Mouse (Mus musculus) forebrain, embryonic 14.5 days (tissue): ENCODE results near the gene Fto. TPM values are rescaled to one million over a fixed set of nuclear protein-coding genes. Genes with fewer than 3 reads are reported as not detected.

Source experiments
- ATAC-seq: fragments of 200-750 bp; cut with Nextera tagmentation; 2 replicates; pipeline ENCODE4 v1.8.0; 2017; ENCODE audit warnings: mild to moderate bottlenecking, moderate library complexity
- DNase-seq: peaks from one replicate; pipeline ENCODE4 v3.0.0-alpha.2; 2015; ENCODE audit warnings: low spot score
- H3K27ac ChIP-seq: fragments of 300-500 bp; sonication (generic); 2 replicates; pipeline ENCODE4 v1.5.1; 2014; ENCODE audit warnings: low read depth, mild to moderate bottlenecking, control low read depth, low read length, moderate library complexity
- H3K27me3 ChIP-seq: fragments of 300-500 bp; sonication (generic); replicated peaks from 2 replicates; pipeline ENCODE4 v1.6.1; 2014; ENCODE audit warnings: low read length, control low read depth, mixed read lengths; ENCODE audit not compliant: control insufficient read depth, insufficient read depth
- H3K36me3 ChIP-seq: fragments of 300-500 bp; sonication (generic); 2 replicates; pipeline ENCODE4 v1.6.1; 2014; ENCODE audit warnings: low read length, control low read depth; ENCODE audit not compliant: control insufficient read depth, insufficient read depth
- H3K4me1 ChIP-seq: fragments of 300-500 bp; sonication (generic); 2 replicates; pipeline ENCODE4 v1.6.1; 2014; ENCODE audit warnings: antibody characterized with exemption, low read length, control low read depth; ENCODE audit not compliant: control insufficient read depth, insufficient read depth
- H3K4me2 ChIP-seq: fragments of 300-500 bp; sonication (generic); 2 replicates; pipeline ENCODE4 v1.6.1; 2014; ENCODE audit warnings: mild to moderate bottlenecking, control low read depth, low read length
- H3K4me3 ChIP-seq: fragments of 300-500 bp; sonication (generic); 2 replicates; pipeline ENCODE4 v1.5.1; 2014; ENCODE audit warnings: low read depth, low read length, control low read depth
- H3K9ac ChIP-seq: fragments of 300-500 bp; sonication (generic); 2 replicates; pipeline ENCODE4 v1.6.1; 2014; ENCODE audit warnings: mild to moderate bottlenecking, low read length, control low read depth, moderate library complexity
- H3K9me3 ChIP-seq: fragments of 300-500 bp; sonication (generic); replicated peaks from 2 replicates; pipeline ENCODE4 v1.6.1; 2016; ENCODE audit warnings: low read length, control low read depth, mixed read lengths; ENCODE audit not compliant: control insufficient read depth
- WGBS: fragments of 180-500 bp; shearing (Covaris S2); extraction: QIAGEN DNeasy Blood & Tissue Kit; methylation state at CpG from one replicate; pipeline ENCODE4 v1.1.7; 2014; 5-methylcytosine and 5-hydroxymethylcytosine counted together
- polyA plus RNA-seq: library from polyadenylated mRNA; unstranded; fragments of >200 nt; fragmentation: Nextera tagmentation; extraction: Ambion mirVana; gene quantifications from 2 replicates; pipeline ENCODE4 v1.2.1, GENCODE M21; 2014

Gene Fto
- polyA plus RNA-seq, 1 experiment from 2014 or later = 103 TPM

DNA sequence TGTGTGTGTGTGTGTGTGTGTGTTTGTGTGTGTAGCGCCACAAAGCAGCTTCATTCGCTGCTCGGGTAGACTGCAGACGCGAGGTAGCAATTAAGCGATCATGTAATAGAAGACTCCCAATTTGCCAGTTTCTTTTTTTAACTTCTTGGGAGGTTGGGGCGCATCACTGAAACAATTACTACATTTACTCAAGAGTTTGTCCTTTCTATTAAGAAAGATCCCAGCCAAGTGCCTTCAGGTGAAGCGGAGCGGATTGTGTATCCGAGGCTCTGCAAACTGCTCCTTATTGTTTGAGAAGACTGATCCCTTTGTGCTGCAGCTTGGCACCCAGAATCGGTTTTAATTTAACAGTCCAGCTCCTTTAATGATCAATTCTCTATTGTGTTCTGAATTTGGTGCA, 70.5 kb downstream of the Fto start:
- Histone ChIP-seq H3K9ac (no peak overlapping the region), H3K4me1 (peaks cover 22% of the 10 kb centered on the region), H3K4me2 (0 out of 2 replicates have a peak overlapping the region, but pooled peaks have one; percentile 9), H3K36me3 (no peaks in the 10 kb centered on the region), H3K27me3 (no peaks in the 10 kb centered on the region; the same call in 1 of the 2 replicates), H3K4me3 (no peak overlapping the region), H3K27ac (no peak overlapping the region), H3K9me3 (no peaks in the 10 kb centered on the region)
- ATAC-seq (0 out of 2 replicates have a peak, but pooled peaks have one; percentile 27), DNase-seq (peak; percentile 78)
- WGBS = 8% methylated on average over 11 of the region's 11 CpGs

DNA sequence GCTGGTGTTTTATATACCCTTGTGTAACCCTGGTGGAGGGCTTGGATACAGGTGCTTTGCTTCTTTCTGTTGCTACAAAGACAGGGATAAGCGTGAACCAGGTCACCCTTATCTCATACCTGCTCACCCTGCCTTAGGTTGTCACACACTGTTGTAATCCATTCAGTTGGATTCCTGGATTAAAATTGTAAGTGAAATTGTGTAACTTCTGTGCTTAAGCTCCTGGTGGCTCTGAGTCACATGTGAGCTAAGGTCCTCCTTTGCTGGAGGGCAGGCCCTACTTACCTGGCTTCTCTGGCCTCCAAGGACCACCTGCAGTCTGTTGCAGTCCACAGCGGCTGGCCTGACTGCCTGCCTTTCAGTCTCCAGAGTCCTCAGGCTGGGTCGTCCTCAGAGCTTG, 71.1 kb downstream of the Fto start:
- DNase-seq (no peak), ATAC-seq (0 out of 2 replicates have a peak, but pooled peaks have one; percentile 7)
- H3K9me3 ChIP-seq = no peaks in the 10 kb centered on the region
- no peak overlapping the region for H3K4me3 ChIP-seq
- H3K4me1 ChIP-seq = peaks cover 22% of the 10 kb centered on the region
- H3K4me2 ChIP-seq = no peak overlapping the region
- H3K36me3 ChIP-seq = no peaks in the 10 kb centered on the region
- no peaks in the 10 kb centered on the region; the same call in 1 of the 2 replicates for H3K27me3 ChIP-seq
- 53% methylated on average over 3 of the region's 3 CpGs for WGBS
- no peak overlapping the region for H3K9ac ChIP-seq
- H3K27ac ChIP-seq = no peak overlapping the region

DNA sequence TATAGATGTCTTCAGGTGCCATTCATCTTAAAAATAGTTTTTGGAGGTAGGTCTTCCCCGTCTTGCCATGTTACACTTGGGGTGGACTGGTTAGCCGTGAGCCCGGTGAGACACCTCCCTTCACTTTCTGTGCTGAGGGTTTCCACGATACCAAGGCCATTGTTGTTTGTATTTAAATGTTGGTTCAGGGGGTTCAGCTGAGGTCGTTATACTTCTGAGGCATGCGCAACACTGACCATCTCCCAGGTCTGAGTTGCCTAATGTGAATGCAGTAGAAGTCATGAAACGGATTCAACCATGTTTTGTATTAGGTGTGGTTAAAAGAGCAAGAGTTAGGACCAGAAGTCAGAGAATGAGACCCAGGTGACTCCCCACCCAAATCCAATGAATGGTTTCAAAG, 72.5 kb downstream of the Fto start:
- Histone ChIP-seq H3K9ac (no peak overlapping the region), H3K4me1 (peaks cover 27% of the 10 kb centered on the region), H3K27me3 (no peaks in the 10 kb centered on the region; the same call in 1 of the 2 replicates), H3K4me3 (no peak overlapping the region), H3K4me2 (no peak overlapping the region), H3K27ac (no peak overlapping the region), H3K9me3 (no peaks in the 10 kb centered on the region), H3K36me3 (no peaks in the 10 kb centered on the region)
- ATAC-seq (no peak), DNase-seq (no peak)
- WGBS = 90% methylated on average over 7 of the region's 7 CpGs

DNA sequence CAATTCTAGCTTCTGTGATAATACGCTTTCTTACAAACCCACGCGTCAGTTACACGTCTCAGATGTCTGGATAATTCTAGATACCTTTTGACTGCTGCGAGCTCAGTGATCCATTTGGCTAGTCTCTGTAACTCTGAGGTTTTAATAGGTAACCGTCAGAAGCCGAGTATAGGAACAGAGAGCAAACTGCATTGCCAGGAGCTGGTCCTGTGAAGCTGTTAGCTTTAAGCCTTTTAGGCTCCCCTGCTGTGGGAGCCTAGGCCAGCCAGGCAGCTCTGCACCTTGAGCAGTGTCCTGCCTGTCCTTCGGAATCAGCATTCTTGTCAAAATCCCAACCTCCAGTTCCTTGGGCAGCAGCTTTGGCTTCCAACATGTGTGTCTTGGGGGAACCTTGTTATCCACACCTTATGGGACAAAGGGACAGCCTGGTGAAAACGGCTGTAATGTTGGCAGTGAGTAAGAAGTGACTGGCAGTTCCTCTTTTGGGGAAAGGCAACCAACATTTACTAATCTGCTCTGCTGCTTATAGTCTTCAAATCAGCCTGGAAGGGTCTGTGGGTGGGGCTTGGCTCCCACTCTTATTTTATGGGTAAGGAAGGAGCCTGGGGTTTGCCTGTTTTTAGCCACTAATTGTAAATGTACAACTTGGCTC, 77.2 kb downstream of the Fto start:
- H3K4me1 ChIP-seq = peaks cover 8% of the 10 kb centered on the region
- no peaks in the 10 kb centered on the region for H3K36me3 ChIP-seq
- no peak overlapping the region for H3K4me3 ChIP-seq
- H3K9me3 ChIP-seq = no peaks in the 10 kb centered on the region
- H3K9ac ChIP-seq = no peak overlapping the region
- no peak for DNase-seq
- 59% methylated on average over 9 of the region's 9 CpGs for WGBS
- no peaks in the 10 kb centered on the region for H3K27me3 ChIP-seq
- no peak overlapping the region for H3K27ac ChIP-seq
- H3K4me2 ChIP-seq = no peak overlapping the region
- no peak for ATAC-seq

DNA sequence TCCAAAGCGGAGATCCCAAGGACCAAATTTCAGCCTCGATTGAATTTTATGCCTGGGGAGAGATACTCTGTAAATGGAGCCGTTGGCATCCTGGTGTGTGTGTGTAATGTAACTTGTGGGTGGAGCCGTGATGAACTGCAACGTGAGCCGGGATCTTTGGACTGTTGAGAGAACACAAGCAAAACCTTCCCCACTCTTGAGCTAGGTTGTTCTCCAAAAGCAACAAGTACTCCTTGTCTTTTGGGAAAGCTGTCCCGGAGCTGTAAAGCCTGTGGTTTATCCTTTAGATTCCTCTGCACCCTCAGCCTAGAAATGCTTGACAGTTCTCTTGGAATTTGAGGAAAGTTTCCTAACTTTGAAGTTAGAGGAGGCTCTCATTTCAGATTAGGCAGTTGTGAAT, 78.9 kb downstream of the Fto start:
- H3K36me3 ChIP-seq = no peaks in the 10 kb centered on the region
- DNase-seq (no peak), ATAC-seq (no peak)
- WGBS = 72% methylated on average over 7 of the region's 7 CpGs
- no peak overlapping the region for H3K4me3 ChIP-seq
- H3K4me2 ChIP-seq = no peak overlapping the region
- H3K4me1 ChIP-seq = peaks cover 8% of the 10 kb centered on the region
- H3K9ac ChIP-seq = no peak overlapping the region
- H3K27ac ChIP-seq = no peak overlapping the region
- no peaks in the 10 kb centered on the region for H3K9me3 ChIP-seq
- no peaks in the 10 kb centered on the region for H3K27me3 ChIP-seq

DNA sequence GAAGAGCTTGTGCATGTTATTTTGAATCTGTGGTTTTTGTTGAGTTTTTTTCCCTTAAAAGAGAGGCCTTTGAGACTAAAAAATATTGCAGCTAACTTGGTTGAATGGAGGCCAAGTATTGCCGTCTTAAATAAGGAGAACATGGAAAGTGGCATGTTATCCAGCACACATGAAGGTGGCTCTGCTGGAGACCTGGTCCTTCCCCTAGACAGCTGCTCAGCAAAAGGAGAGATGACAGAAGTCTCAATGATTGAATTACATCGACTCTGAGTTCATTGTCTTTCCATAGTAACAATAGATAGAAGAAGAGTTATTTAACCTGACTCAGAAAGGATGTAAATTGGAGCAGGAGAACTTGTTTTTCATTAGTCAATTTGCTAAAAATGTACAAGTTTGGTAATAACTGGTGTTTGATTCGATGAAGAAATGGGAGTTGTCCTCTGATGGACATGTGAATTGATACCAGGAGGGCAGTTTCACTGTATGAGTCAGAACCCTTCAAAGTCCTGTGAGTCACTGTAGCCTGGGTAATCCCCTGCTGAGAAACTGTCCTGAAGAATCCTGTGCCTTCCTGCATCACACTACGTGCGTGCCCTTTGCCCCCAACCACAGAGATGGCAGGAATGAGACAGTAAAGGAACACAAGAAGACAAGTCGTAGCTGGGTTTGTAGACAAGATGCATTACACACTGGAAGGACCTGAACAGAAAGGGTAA, 82.2 kb downstream of the Fto start:
- Histone ChIP-seq H3K4me1 (peaks cover 5% of the 10 kb centered on the region), H3K4me2 (no peak overlapping the region), H3K9ac (no peak overlapping the region), H3K4me3 (no peak overlapping the region), H3K27me3 (no peaks in the 10 kb centered on the region), H3K36me3 (no peaks in the 10 kb centered on the region), H3K27ac (no peak overlapping the region), H3K9me3 (no peaks in the 10 kb centered on the region)
- no peak for ATAC-seq
- 85% methylated on average over 6 of the region's 6 CpGs for WGBS
- no peak for DNase-seq

DNA sequence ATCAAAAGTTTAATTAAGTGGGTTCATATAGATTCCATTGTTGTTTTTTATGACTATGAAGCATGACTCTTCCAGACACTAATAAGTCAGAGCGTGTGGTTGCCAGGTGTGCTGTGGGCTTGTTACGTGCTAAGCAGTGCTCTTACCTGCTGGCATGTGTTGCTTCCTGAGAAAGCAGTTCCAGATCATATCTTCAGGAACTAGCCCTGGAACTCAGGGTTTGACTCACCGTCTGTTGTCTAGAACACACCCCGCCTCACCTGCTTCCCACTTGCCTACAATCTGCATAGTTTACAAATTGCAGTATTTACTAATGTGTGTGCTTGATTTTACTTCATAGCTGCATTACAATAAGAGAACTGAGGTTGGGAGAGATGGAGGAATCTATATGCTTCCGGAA, 84.7 kb downstream of the Fto start:
- no peak overlapping the region for H3K27ac ChIP-seq
- no peak overlapping the region for H3K4me2 ChIP-seq
- ATAC-seq (no peak), DNase-seq (no peak)
- no peak overlapping the region for H3K4me3 ChIP-seq
- H3K4me1 ChIP-seq = no peaks in the 10 kb centered on the region
- H3K36me3 ChIP-seq = no peaks in the 10 kb centered on the region
- H3K9me3 ChIP-seq = no peaks in the 10 kb centered on the region
- H3K9ac ChIP-seq = no peak overlapping the region
- WGBS = 94% methylated on average over 5 of the region's 5 CpGs
- H3K27me3 ChIP-seq = no peaks in the 10 kb centered on the region

DNA sequence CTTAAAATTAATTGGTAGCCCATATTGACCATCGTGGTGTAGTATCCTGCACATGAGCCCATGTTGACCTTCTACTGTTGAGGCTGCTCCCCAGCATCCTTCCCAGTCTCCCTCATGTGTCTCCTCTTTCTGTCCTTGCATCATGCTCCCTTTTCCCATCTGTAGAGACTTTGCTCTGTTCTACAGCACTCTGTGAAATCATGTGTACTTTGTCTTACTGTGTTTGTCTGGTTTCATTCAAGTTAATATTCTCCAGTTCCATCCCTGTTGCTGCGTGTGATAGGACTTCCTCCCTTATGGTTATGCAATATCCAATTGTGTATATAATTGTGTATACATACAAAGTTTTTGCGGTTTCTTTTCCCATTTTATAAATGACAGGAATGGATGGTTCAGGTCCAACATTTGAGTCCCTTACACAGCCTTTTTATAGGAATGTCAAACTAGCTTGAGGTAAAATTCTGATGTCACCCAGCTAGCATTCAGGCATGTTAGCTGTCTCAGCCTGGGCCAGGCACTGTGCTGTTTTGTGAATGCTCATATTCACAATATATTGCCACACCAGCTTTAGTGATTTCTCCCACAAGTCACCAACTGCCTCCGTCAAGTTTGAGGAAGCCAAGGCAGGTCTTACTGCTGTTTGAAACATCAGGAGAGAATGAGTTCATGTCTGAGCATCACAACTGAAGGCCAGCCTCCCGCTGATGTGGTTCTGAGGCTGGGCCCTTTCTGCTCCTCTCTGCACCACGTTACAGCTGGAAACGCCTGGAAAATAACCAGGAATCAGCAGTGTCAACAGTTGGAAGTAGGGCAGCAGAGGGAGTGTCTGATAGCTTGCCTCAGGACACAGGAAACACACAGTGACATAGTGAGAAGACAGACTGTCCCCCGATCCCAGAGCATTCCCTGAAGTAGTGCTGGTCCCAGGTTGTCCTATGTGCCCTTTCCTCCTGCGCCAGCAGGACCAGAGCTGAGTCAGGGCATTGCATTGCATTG, 90.0 kb downstream of the Fto start:
- ATAC-seq = no peak
- H3K27me3 ChIP-seq = no peaks in the 10 kb centered on the region

More for the DNA sequence above, 90.0 kb downstream of the Fto start:
- no peak overlapping the region for H3K27ac ChIP-seq
- no peak overlapping the region for H3K4me3 ChIP-seq
- 96% methylated on average over 9 of the region's 9 CpGs for WGBS
- H3K4me2 ChIP-seq = no peak overlapping the region
- H3K36me3 ChIP-seq = peaks cover 4% of the 10 kb centered on the region; the same call in 1 of the 2 replicates
- no peak for DNase-seq
- no peak overlapping the region for H3K9ac ChIP-seq
- no peaks in the 10 kb centered on the region for H3K4me1 ChIP-seq
- no peaks in the 10 kb centered on the region for H3K9me3 ChIP-seq
